Mouse (Mus musculus): ENCODE results near the gene Pltp. TPM values are rescaled to one million over a fixed set of nuclear protein-coding genes. Genes with fewer than 3 reads are reported as not detected.
"Not testable (repeated sequence)": the region's sequence is repeated elsewhere in the genome, so short reads cannot be mapped to it uniquely, and the experiment has no call there.

Pltp gene
- polyA plus RNA-seq, 1 experiment from 2014 or later: 58.4 TPM

DNA sequence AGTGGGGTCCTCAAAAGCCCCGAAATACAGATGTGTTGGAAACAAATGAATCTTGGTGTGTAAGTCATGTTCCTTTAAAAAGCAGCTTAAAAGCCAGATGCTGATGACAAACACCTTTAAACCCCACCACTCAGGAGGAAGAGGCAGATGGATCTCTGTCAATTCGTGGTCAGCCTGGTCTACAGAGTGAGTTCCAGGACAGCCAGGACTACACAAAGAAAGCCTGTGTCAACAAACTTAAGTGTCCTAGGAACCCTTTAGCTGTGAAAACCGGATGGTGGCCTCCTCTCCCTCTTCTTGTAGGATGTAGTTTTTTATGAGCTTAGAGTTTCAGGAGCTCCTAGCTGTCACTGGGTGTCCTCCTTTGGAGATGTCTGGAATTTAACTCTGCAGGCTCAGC lies 16.1 kb upstream of the Pltp start:
- peaks cover 6% of the 10 kb centered on the region for H3K4me1 ChIP-seq (ENCODE audit: control insufficient read depth, insufficient read depth, low read length)
- H3K4me2 ChIP-seq (ENCODE audit: low read length): no peak overlapping the region
- 73% methylated on average over 3 of the region's 3 CpGs for WGBS
- DNase-seq (ENCODE audit: low spot score) (no peak), ATAC-seq (no peak)
- no peak overlapping the region for H3K9ac ChIP-seq (ENCODE audit: low read length)
- H3K4me3 ChIP-seq (ENCODE audit: low read depth, low read length): no peak overlapping the region
- no peak overlapping the region for H3K27ac ChIP-seq (ENCODE audit: low read depth, low read length)
- no peaks in the 10 kb centered on the region for H3K36me3 ChIP-seq (ENCODE audit: control insufficient read depth, insufficient read depth, low read length)
- H3K27me3 ChIP-seq (replicated peaks; ENCODE audit: control insufficient read depth, insufficient read depth, low read length): no peaks in the 10 kb centered on the region
- no peaks in the 10 kb centered on the region for H3K9me3 ChIP-seq (replicated peaks; ENCODE audit: control insufficient read depth, low read length)

DNA sequence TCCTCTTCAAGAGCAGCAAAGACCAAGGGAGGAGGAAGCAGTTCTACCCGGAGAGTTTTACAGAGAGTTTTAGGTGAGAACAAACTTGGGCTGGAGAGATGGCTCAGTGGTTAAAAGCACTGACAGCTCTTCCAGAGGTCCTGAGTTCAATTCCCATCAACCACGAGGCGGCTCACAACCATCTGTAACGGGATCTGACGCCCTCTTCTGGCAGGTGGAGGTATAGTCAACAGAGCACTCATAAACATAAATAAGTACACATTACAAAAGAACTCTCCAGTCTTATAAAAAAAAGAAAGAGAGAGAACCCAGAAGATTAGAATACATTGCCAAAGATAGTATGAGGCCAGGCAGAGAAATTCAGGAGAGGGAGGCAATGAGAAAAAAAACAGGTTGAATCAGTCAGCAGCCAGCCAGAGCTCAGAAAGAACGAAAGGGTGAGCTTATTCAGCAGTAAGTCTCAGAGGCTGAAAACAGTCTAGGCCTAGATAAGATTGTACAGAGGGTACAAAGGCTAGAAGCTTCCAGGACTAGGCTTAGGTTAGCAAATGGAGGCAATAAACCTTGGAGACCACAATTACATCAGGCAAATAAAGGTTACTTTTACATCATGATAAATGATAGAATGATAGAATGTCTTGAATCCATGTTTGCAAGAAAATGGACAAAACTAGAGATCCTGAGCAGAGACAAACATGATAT lies 14.2 kb upstream of the Pltp start:
- no peak for ATAC-seq

DNA sequence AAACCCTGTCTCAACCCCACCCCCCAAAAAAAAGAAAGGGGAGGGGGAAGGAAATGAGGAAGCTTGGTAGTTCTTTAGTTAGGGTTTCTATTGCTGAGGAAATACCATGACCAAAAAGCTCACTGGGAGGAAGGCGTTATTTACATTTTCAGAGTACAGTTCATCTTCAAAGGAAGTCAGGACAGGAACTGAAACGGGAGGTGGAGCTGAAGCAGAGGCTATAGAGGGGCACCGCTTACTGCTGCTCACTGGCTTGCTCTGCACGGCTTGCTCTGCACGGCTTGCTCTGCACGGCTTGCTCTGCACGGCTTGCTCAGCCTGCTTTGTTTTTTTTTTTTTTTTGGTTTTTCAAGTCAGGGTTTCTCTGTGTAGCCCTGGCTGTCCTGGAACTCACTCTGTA lies 11.0 kb upstream of the Pltp start:
- Histone ChIP-seq H3K4me3 (ENCODE audit: low read depth, low read length) (no peak overlapping the region), H3K9me3 (replicated peaks; ENCODE audit: control insufficient read depth, low read length) (no peaks in the 10 kb centered on the region), H3K9ac (ENCODE audit: low read length) (no peak overlapping the region), H3K27ac (ENCODE audit: low read depth, low read length) (no peak overlapping the region), H3K27me3 (replicated peaks; ENCODE audit: control insufficient read depth, insufficient read depth, low read length) (no peaks in the 10 kb centered on the region), H3K4me2 (ENCODE audit: low read length) (no peak overlapping the region), H3K4me1 (ENCODE audit: control insufficient read depth, insufficient read depth, low read length) (no peaks in the 10 kb centered on the region), H3K36me3 (ENCODE audit: control insufficient read depth, insufficient read depth, low read length) (no peaks in the 10 kb centered on the region)
- ATAC-seq (no peak), DNase-seq (ENCODE audit: low spot score) (no peak)
- 83% methylated on average over 7 of the region's 7 CpGs for WGBS

More for the DNA sequence above, 14.2 kb upstream of the Pltp start:
- H3K9me3 ChIP-seq (replicated peaks; ENCODE audit: control insufficient read depth, low read length): no peaks in the 10 kb centered on the region
- H3K4me1 ChIP-seq (ENCODE audit: control insufficient read depth, insufficient read depth, low read length): no peaks in the 10 kb centered on the region
- H3K4me3 ChIP-seq (ENCODE audit: low read depth, low read length): no peak overlapping the region
- no peak overlapping the region for H3K27ac ChIP-seq (ENCODE audit: low read depth, low read length)
- no peak overlapping the region for H3K9ac ChIP-seq (ENCODE audit: low read length)
- H3K36me3 ChIP-seq (ENCODE audit: control insufficient read depth, insufficient read depth, low read length): no peaks in the 10 kb centered on the region
- no peak overlapping the region for H3K4me2 ChIP-seq (ENCODE audit: low read length)
- DNase-seq (ENCODE audit: low spot score): no peak
- 56% methylated on average over 6 of the region's 6 CpGs for WGBS
- no peaks in the 10 kb centered on the region for H3K27me3 ChIP-seq (replicated peaks; ENCODE audit: control insufficient read depth, insufficient read depth, low read length)

DNA sequence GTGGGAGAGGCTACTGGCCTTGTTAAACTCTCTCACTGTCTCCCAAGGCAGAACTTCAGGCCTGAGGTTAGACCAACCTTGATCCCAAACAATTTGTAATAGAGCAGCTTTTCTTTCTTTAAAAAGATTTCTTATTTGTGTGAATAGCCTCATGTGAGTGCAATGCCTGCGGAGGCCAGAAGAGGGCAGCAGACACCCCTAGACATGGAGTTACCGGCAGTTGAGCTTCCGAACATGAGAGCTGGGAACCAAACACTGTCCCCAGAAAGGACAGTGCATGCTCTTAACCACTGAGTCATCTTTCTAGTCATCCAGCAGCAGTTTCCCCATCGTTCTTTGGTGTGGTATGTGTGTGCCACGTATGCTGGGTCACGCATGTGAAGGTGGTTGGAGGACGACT lies 10.1 kb upstream of the Pltp start:
- ATAC-seq (no peak), DNase-seq (ENCODE audit: low spot score) (no peak)
- Histone ChIP-seq H3K27me3 (replicated peaks; ENCODE audit: control insufficient read depth, insufficient read depth, low read length) (no peaks in the 10 kb centered on the region), H3K4me3 (ENCODE audit: low read depth, low read length) (no peak overlapping the region), H3K27ac (ENCODE audit: low read depth, low read length) (no peak overlapping the region), H3K4me2 (ENCODE audit: low read length) (no peak overlapping the region), H3K36me3 (ENCODE audit: control insufficient read depth, insufficient read depth, low read length) (no peaks in the 10 kb centered on the region), H3K9me3 (replicated peaks; ENCODE audit: control insufficient read depth, low read length) (0 out of 2 replicates have a peak, but pooled peaks cover 2% of the 10 kb centered on the region), H3K4me1 (ENCODE audit: control insufficient read depth, insufficient read depth, low read length) (no peaks in the 10 kb centered on the region), H3K9ac (ENCODE audit: low read length) (no peak overlapping the region)
- 93% methylated on average over 7 of the region's 7 CpGs for WGBS

- Histone ChIP-seq H3K27me3 (replicated peaks; ENCODE audit: control insufficient read depth, insufficient read depth, low read length) (no peaks in the 10 kb centered on the region), H3K9ac (ENCODE audit: low read length) (no peak overlapping the region), H3K27ac (ENCODE audit: low read depth, low read length) (no peak overlapping the region), H3K4me1 (ENCODE audit: control insufficient read depth, insufficient read depth, low read length) (no peaks in the 10 kb centered on the region), H3K9me3 (replicated peaks; ENCODE audit: control insufficient read depth, low read length) (0 out of 2 replicates have a peak, but pooled peaks cover 2% of the 10 kb centered on the region), H3K36me3 (ENCODE audit: control insufficient read depth, insufficient read depth, low read length) (no peaks in the 10 kb centered on the region), H3K4me2 (ENCODE audit: low read length) (no peak overlapping the region), H3K4me3 (ENCODE audit: low read depth, low read length) (no peak overlapping the region)
- 72% methylated on average over 16 of the region's 16 CpGs for WGBS
- ATAC-seq (no peak), DNase-seq (ENCODE audit: low spot score) (no peak)
These were observed 9.4 kb upstream of the Pltp start for GRCm38 (mm10) chr2:164866741-164867551.

- Histone ChIP-seq H3K4me3 (ENCODE audit: low read depth, low read length) (no peak overlapping the region), H3K27ac (ENCODE audit: low read depth, low read length) (no peak overlapping the region), H3K9ac (ENCODE audit: low read length) (no peak overlapping the region), H3K4me2 (ENCODE audit: low read length) (no peak overlapping the region), H3K9me3 (replicated peaks; ENCODE audit: control insufficient read depth, low read length) (0 out of 2 replicates have a peak, but pooled peaks cover 2% of the 10 kb centered on the region), H3K27me3 (replicated peaks; ENCODE audit: control insufficient read depth, insufficient read depth, low read length) (no peaks in the 10 kb centered on the region), H3K4me1 (ENCODE audit: control insufficient read depth, insufficient read depth, low read length) (no peaks in the 10 kb centered on the region), H3K36me3 (ENCODE audit: control insufficient read depth, insufficient read depth, low read length) (no peaks in the 10 kb centered on the region)
- WGBS: 96% methylated on average over 4 of the region's 4 CpGs
- ATAC-seq (no peak), DNase-seq (ENCODE audit: low spot score) (no peak)
These were observed 7.1 kb upstream of the Pltp start for GRCm38 (mm10) chr2:164864593-164864992.

- not testable (repeated sequence) for H3K36me3 ChIP-seq (ENCODE audit: control insufficient read depth, insufficient read depth, low read length); H3K9ac ChIP-seq (ENCODE audit: low read length); H3K27ac ChIP-seq (ENCODE audit: low read depth, low read length); DNase-seq (ENCODE audit: low spot score); ATAC-seq; H3K4me1 ChIP-seq (ENCODE audit: control insufficient read depth, insufficient read depth, low read length); H3K9me3 ChIP-seq (replicated peaks; ENCODE audit: control insufficient read depth, low read length); H3K27me3 ChIP-seq (replicated peaks; ENCODE audit: control insufficient read depth, insufficient read depth, low read length); H3K4me2 ChIP-seq (ENCODE audit: low read length); H3K4me3 ChIP-seq (ENCODE audit: low read depth, low read length)
- WGBS: 91% methylated on average over 7 of the region's 9 CpGs
These were observed 5.9 kb upstream of the Pltp start for GRCm38 (mm10) chr2:164863411-164863810.

- H3K27ac ChIP-seq (ENCODE audit: low read depth, low read length): no peak overlapping the region
- H3K4me2 ChIP-seq (ENCODE audit: low read length): no peak overlapping the region
- no peak overlapping the region for H3K4me3 ChIP-seq (ENCODE audit: low read depth, low read length)
- ATAC-seq (peak; percentile 33; the same call in 1 of the 2 replicates), DNase-seq (ENCODE audit: low spot score) (peak; percentile 76)
- 39% methylated on average over 8 of the region's 9 CpGs for whole genome bisulfite sequencing
- H3K4me1 ChIP-seq (ENCODE audit: control insufficient read depth, insufficient read depth, low read length): no peaks in the 10 kb centered on the region
- no peak overlapping the region for H3K9ac ChIP-seq (ENCODE audit: low read length)
- no peaks in the 10 kb centered on the region for H3K36me3 ChIP-seq (ENCODE audit: control insufficient read depth, insufficient read depth, low read length)
- H3K9me3 ChIP-seq (replicated peaks; ENCODE audit: control insufficient read depth, low read length): 0 out of 2 replicates have a peak, but pooled peaks cover 2% of the 10 kb centered on the region
- H3K27me3 ChIP-seq (replicated peaks; ENCODE audit: control insufficient read depth, insufficient read depth, low read length): peaks cover 16% of the 10 kb centered on the region; the same call in 1 of the 2 replicates
These were observed 4.8 kb upstream of the Pltp start for GRCm38 (mm10) chr2:164862179-164862861.
